In the genomic region with DNA sequence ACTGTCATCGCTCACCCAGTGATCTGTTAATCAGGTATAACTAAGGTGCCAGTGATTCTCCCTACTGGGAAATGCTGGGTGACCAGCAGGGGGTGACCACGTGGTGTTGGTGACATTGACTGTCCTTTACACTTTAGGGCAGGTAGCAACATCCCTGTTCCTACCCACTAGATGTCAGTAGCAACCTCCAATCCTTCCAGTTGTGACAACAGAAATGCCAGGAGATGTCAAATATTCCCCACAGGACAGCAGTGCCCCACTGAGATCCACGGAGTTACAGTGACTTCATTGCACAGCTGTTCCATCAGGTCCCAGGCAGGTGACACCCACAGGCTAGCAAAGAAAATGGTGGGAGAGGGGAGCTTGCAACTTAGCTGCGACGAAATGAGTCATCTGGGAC, we compare ENCODE assay signal across 17 mouse cellular contexts.
DNase-seq lines count a peak whose midpoint lies in the region; ATAC-seq and TF ChIP-seq lines count a peak whose summit lies in the region.
"Had no signal": no experiment of that assay in that cellular context is flagged by ENCODE, and none has a peak within 500 bp of the region (broad histone marks: within the 10 kb centered on the region; RNA-seq: fewer than 3 reads in every experiment).

No protein-coding gene starts in this region.

- no peak for ATAC-seq in liver, embryonic 14.5 days (ENCODE audit: insufficient read depth)
- ATAC-seq: forebrain, embryonic 14.5 days had no signal

- H3K36me3 ChIP-seq in liver, embryonic 14.5 days (replicated peaks; ENCODE audit: control insufficient read depth, insufficient read depth, low read depth), result no peaks in the 10 kb centered on the region
- no peaks in the 10 kb centered on the region for H3K36me3 ChIP-seq in ES-Bruce4 (ENCODE audit: control insufficient read depth, insufficient read depth, low read length, poor library complexity, severe bottlenecking)
- H3K36me3 ChIP-seq in embryonic facial prominence, embryonic 10.5 days (replicated peaks), result no peaks in the 10 kb centered on the region
- H3K36me3 ChIP-seq: neural tube, embryonic 12.5 days; stomach, embryonic 15.5 days had no signal

- H3K4me1 ChIP-seq in liver, embryonic 14.5 days (replicated peaks; ENCODE audit: control insufficient read depth in 2 of 2, insufficient read depth in 2 of 2, low read length in 1 of 2), result no peaks in the 10 kb centered on the region
- H3K4me1 ChIP-seq in ES-Bruce4 (ENCODE audit: control insufficient read depth, insufficient read depth, low read length), result no peaks in the 10 kb centered on the region
- H3K4me1 ChIP-seq in embryonic facial prominence, embryonic 10.5 days, result 0 out of 2 replicates have a peak, but pooled peaks cover 4% of the 10 kb centered on the region
- H3K4me1 ChIP-seq: neural tube, embryonic 12.5 days; stomach, embryonic 15.5 days had no signal

- no peak overlapping the region for H3K27ac ChIP-seq in liver, embryonic 14.5 days
- H3K27ac ChIP-seq in ES-Bruce4 (ENCODE audit: insufficient read depth, low read length), result no peak overlapping the region
- no peak overlapping the region for H3K27ac ChIP-seq in embryonic facial prominence, embryonic 10.5 days (replicated peaks)
- H3K27ac ChIP-seq: hindbrain, embryonic 14.5 days; neural tube, embryonic 12.5 days; stomach, embryonic 15.5 days had no signal

- TF ChIP-seq EP300 in liver, embryonic 14.5 days (IDR thresholded peaks at IDR 0.05; ENCODE audit: low read depth), result no peak
- no peak for TF ChIP-seq EP300 in ES-Bruce4 (IDR thresholded peaks at IDR 0.05; ENCODE audit: insufficient read depth, low read depth, low read length)

- H3K4me2 ChIP-seq in liver, embryonic 14.5 days (ENCODE audit: low read depth), result no peak overlapping the region
- H3K4me2 ChIP-seq: hindbrain, embryonic 14.5 days; neural tube, embryonic 12.5 days; stomach, embryonic 15.5 days had no signal

- no peak overlapping the region for H3K9ac ChIP-seq in liver, embryonic 14.5 days (replicated peaks)
- H3K9ac ChIP-seq in ES-Bruce4 (ENCODE audit: low read depth, poor library complexity, severe bottlenecking), result no peak overlapping the region
- H3K9ac ChIP-seq: hindbrain, embryonic 14.5 days; neural tube, embryonic 12.5 days; stomach, embryonic 15.5 days had no signal

- H3K4me3 ChIP-seq in liver, embryonic 14.5 days (ENCODE audit: insufficient read depth in 1 of 2, low read depth in 2 of 2, low read length in 2 of 2), result no peak overlapping the region
- H3K4me3 ChIP-seq in ES-Bruce4 (ENCODE audit: low read depth, low read length), result no peak overlapping the region
- no peak overlapping the region for H3K4me3 ChIP-seq in embryonic facial prominence, embryonic 10.5 days
- H3K4me3 ChIP-seq: neural tube, embryonic 12.5 days; stomach, embryonic 15.5 days had no signal

- DNase-seq in embryo, embryonic 10.5 days (ENCODE audit: low spot score), result peak; percentile 6
- DNase-seq in embryo, embryonic 9.5 days (ENCODE audit: extremely low spot score), result no peak
- no peak for DNase-seq in liver, embryonic 14.5 days (ENCODE audit: low read depth in 3 of 3, low spot score in 3 of 3)
- DNase-seq in liver, result no peak
- peak; percentile 10 for DNase-seq in embryonic facial prominence, embryonic 10.5 days (ENCODE audit: low spot score)
- no peak for DNase-seq in ovary, postnatal 36 days (ENCODE audit: low spot score)
- no peak for DNase-seq in thymus, postnatal 10 days (ENCODE audit: low spot score in 2 of 2)
- DNase-seq: cerebellum, postnatal 36 days; kidney, adult 18-20 months; kidney, postnatal 36 days; layer of hippocampus, postnatal 36 days; thymus, postnatal 14 days had no signal

- 23% methylated on average over 5 of the region's 5 CpGs for whole genome bisulfite sequencing in liver, embryonic 14.5 days (ENCODE audit: insufficient replicate concordance)
- WGBS in embryonic facial prominence, embryonic 10.5 days, result 43% methylated on average over 5 of the region's 5 CpGs

- 0 out of 2 replicates have a peak, but pooled peaks have one; percentile 4 for TF ChIP-seq CTCF in liver, embryonic 14.5 days (IDR thresholded peaks at IDR 0.05; ENCODE audit: low read depth)
- TF ChIP-seq CTCF in ES-Bruce4 (IDR thresholded peaks at IDR 0.05; ENCODE audit: low read depth, low read length), result peak; percentile 6

- H3K27me3 ChIP-seq in liver, embryonic 14.5 days (ENCODE audit: control insufficient read depth, insufficient read depth, low read length), result no peaks in the 10 kb centered on the region
- H3K27me3 ChIP-seq in ES-Bruce4 (ENCODE audit: control insufficient read depth, insufficient read depth, low read length, poor library complexity, severe bottlenecking), result no peaks in the 10 kb centered on the region
- H3K27me3 ChIP-seq in embryonic facial prominence, embryonic 10.5 days (replicated peaks; ENCODE audit: low read depth, poor library complexity, severe bottlenecking), result 0 out of 2 replicates have a peak, but pooled peaks cover 1% of the 10 kb centered on the region
- H3K27me3 ChIP-seq: neural tube, embryonic 12.5 days; stomach, embryonic 15.5 days had no signal

- no peaks in the 10 kb centered on the region for H3K9me3 ChIP-seq in liver, embryonic 14.5 days (ENCODE audit: control insufficient read depth, low read length)
- no peaks in the 10 kb centered on the region for H3K9me3 ChIP-seq in ES-Bruce4 (replicated peaks; ENCODE audit: control insufficient read depth, insufficient read depth, low read length, poor library complexity, severe bottlenecking)
- H3K9me3 ChIP-seq in embryonic facial prominence, embryonic 10.5 days, result no peaks in the 10 kb centered on the region
- H3K9me3 ChIP-seq: neural tube, embryonic 12.5 days; stomach, embryonic 15.5 days had no signal

- no peak for TF ChIP-seq POLR2A in ES-Bruce4 (IDR thresholded peaks at IDR 0.05; ENCODE audit: insufficient read depth, low read length)

Comparison
In these comparisons a context has a peak if more than half of its experiments do, and no peak if none do; other contexts are left out.
1. DNase-seq: peak in embryo, embryonic 10.5 days (single experiment) and embryonic facial prominence, embryonic 10.5 days (single experiment); none in embryo, embryonic 9.5 days (single experiment), liver, embryonic 14.5 days (0 of 3), liver (single experiment), ovary, postnatal 36 days (single experiment) and thymus, postnatal 10 days (0 of 2).